Mouse (Mus musculus): ENCODE measurements around the gene Zfp598. TPM values are rescaled to one million over a fixed set of nuclear protein-coding genes. Genes with fewer than 3 reads are reported as not detected.

Gene Zfp598
- polyA plus RNA-seq, 1 experiment from 2014 or later = 20.5 TPM

DNA sequence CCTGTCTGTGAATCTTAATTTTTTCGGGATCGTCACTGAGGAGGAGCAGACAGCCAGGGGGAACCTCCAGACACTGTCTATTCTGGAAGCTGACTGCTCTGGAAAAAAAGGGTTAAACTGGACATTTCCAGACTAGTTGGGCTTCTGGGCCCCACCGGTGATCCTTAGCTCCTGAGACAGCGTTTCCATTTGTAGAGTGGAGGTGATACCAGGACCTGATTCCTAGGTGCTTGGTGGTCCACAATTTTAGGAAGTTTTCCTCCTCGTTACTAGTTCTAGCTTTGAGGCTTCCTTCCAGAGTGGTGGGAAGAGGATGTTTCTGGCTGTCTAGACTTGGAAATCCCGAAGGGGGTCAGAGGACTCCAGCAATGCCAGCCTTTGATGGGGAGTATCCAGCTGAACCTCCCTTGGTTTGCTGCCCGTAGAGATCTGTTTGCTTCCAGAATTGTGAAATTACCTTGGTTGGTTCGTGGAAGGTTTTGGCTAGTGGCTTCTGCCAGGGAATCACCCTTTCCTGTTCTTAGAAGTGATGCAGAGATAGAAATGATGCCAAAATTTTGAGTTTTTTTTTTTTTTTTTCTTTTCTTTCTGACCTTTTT lies 858 bp downstream of the Zfp598 start:
- no peaks in the 10 kb centered on the region for H3K27me3 ChIP-seq (replicated peaks)
- peak overlapping the region; percentile 88 for H3K27ac ChIP-seq (replicated peaks)
- H3K4me3 ChIP-seq (replicated peaks) = peak overlapping the region; percentile 84
- peak overlapping the region; percentile 84 for H3K4me2 ChIP-seq
- 13% methylated on average over 8 of the region's 8 CpGs for WGBS
- peak overlapping the region; percentile 93 for H3K9ac ChIP-seq (replicated peaks)
- no peaks in the 10 kb centered on the region for H3K9me3 ChIP-seq (replicated peaks)
- ATAC-seq (ENCODE audit: low FRiP score) = no peak
- H3K36me3 ChIP-seq = no peaks in the 10 kb centered on the region
- peaks cover 47% of the 10 kb centered on the region for H3K4me1 ChIP-seq

DNA sequence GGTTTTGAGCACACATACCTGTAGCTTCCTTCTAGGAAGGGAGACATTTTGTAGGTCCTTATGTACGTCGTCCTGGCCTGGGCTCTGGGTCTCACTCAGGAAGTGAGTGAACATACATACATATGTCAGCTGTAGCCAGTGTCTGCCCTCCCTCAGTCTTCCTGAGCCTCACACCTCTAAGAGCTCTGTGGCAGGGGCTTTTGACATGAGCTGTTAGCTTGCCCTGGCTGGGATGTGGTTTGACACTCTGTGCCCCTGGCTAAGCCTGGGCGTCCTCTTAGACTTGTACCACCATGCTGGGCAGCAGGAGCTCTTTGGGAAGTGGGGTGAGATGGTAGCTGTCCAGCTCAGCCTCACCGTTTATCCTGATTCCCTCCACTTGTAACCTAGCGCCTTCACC lies 1.9 kb downstream of the Zfp598 start:
- ATAC-seq (ENCODE audit: low FRiP score) = no peak
- Histone ChIP-seq H3K9ac (replicated peaks) (no peak overlapping the region), H3K27ac (replicated peaks) (no peak overlapping the region), H3K9me3 (replicated peaks) (no peaks in the 10 kb centered on the region), H3K27me3 (replicated peaks) (no peaks in the 10 kb centered on the region), H3K4me1 (peaks cover 47% of the 10 kb centered on the region), H3K4me3 (replicated peaks) (no peak overlapping the region), H3K36me3 (no peaks in the 10 kb centered on the region), H3K4me2 (peak overlapping the region; percentile 84)
- 84% methylated on average over 5 of the region's 5 CpGs for WGBS

DNA sequence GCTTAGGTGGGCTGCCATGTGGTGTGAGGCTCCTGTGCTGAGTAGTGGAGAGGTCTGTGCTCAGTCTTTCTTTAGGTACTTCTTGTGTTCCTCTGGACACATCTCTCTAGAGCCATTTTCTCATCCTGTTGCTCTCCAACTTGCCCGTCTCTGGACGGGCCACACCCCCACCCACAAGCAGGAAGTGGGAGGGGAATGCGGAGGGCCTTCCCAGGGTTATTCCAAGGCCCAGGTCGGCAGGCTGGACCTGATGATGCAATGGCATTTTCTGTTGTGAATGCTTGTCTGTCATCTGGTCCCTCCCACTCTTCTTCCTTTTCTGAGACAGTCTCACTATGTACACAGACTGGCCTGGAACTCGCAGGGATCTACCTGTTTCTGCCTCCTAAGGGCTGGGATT lies 2.7 kb downstream of the Zfp598 start:
- Histone ChIP-seq H3K9me3 (replicated peaks) (no peaks in the 10 kb centered on the region), H3K27ac (replicated peaks) (no peak overlapping the region), H3K4me1 (peaks cover 47% of the 10 kb centered on the region), H3K9ac (replicated peaks) (peak overlapping the region; percentile 34), H3K36me3 (peaks cover 7% of the 10 kb centered on the region), H3K4me3 (replicated peaks) (no peak overlapping the region), H3K27me3 (replicated peaks) (no peaks in the 10 kb centered on the region), H3K4me2 (peak overlapping the region; percentile 84)
- no peak for ATAC-seq (ENCODE audit: low FRiP score)
- 36% methylated on average over 5 of the region's 5 CpGs for WGBS

DNA sequence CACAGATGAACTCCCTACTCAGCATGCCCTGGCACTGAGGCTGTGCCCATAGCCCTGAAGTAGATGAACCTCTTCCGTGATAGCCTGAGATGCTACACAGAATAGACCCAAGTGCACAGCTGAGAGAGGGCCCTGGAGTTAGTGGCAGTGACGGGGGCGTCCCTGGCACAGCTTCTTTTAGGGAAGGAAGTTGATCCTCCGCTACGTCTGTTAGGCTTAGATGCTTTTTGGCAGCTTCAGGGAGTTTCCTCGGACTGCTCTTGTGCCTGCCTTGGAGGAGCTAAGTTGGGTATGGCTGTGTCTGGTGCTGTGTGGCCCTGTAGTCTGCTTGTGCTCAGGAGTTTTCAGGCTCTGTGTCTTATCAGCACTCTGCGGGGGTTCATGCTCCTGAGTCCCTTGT lies 4.8 kb downstream of the Zfp598 start:
- Histone ChIP-seq H3K27me3 (replicated peaks) (no peaks in the 10 kb centered on the region), H3K4me2 (no peak overlapping the region), H3K27ac (replicated peaks) (no peak overlapping the region), H3K4me3 (replicated peaks) (no peak overlapping the region), H3K9ac (replicated peaks) (no peak overlapping the region), H3K4me1 (peaks cover 39% of the 10 kb centered on the region), H3K36me3 (peaks cover 28% of the 10 kb centered on the region), H3K9me3 (replicated peaks) (no peaks in the 10 kb centered on the region)
- 91% methylated on average over 7 of the region's 7 CpGs for WGBS
- no peak for ATAC-seq (ENCODE audit: low FRiP score)

DNA sequence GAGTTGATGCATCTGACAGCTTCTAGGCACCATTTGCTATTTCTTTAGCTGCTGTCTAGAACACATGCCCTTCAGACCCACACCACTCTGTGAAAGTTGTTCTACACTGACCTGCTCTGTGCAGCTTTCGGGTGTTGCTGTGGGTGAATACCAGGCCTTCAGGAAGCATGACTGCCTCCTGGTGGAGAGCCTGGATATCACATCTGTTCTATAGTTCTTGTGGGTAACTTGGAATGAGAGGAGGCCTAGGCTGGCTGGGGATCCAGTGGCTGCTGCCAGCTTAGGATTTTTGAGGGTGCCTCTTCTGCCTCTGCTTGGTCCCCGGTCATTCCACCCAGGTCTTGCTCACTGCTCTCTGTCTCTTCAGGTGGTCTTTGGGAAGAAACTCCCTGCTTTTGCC lies 6.7 kb downstream of the Zfp598 start:
- WGBS = 68% methylated on average over 2 of the region's 2 CpGs
- peaks cover 27% of the 10 kb centered on the region for H3K4me1 ChIP-seq
- no peak overlapping the region for H3K27ac ChIP-seq (replicated peaks)
- H3K9me3 ChIP-seq (replicated peaks) = no peaks in the 10 kb centered on the region
- no peak overlapping the region for H3K4me3 ChIP-seq (replicated peaks)
- H3K36me3 ChIP-seq = peaks cover 46% of the 10 kb centered on the region
- ATAC-seq (ENCODE audit: low FRiP score) = no peak
- H3K27me3 ChIP-seq (replicated peaks) = no peaks in the 10 kb centered on the region
- no peak overlapping the region for H3K4me2 ChIP-seq
- no peak overlapping the region for H3K9ac ChIP-seq (replicated peaks)

DNA sequence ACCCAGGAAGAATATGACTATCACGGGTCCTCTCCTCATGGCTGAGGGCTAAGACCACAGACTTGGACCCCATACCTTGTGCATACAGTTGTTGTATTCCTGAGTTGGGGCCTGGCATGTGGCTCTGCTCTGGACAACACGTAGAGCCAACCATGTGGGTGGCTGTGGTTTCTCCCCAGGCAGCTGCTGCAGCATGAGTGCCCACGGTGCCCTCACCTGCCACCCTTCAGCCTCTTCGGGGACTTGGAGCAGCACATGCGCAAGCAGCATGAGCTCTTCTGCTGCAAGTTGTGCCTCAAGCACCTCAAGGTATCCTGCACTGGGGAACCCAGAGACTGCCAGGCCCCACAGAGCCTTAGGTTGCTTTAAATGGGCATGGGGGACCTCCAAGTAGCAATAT lies 7.4 kb downstream of the Zfp598 start:
- whole genome bisulfite sequencing = 93% methylated on average over 5 of the region's 5 CpGs
- H3K27me3 ChIP-seq (replicated peaks) = no peaks in the 10 kb centered on the region
- H3K4me2 ChIP-seq = no peak overlapping the region
- peaks cover 20% of the 10 kb centered on the region for H3K4me1 ChIP-seq
- no peak overlapping the region for H3K4me3 ChIP-seq (replicated peaks)
- H3K9ac ChIP-seq (replicated peaks) = no peak overlapping the region
- ATAC-seq (ENCODE audit: low FRiP score) = no peak
- no peak overlapping the region for H3K27ac ChIP-seq (replicated peaks)
- no peaks in the 10 kb centered on the region for H3K9me3 ChIP-seq (replicated peaks)
- peaks cover 53% of the 10 kb centered on the region for H3K36me3 ChIP-seq

DNA sequence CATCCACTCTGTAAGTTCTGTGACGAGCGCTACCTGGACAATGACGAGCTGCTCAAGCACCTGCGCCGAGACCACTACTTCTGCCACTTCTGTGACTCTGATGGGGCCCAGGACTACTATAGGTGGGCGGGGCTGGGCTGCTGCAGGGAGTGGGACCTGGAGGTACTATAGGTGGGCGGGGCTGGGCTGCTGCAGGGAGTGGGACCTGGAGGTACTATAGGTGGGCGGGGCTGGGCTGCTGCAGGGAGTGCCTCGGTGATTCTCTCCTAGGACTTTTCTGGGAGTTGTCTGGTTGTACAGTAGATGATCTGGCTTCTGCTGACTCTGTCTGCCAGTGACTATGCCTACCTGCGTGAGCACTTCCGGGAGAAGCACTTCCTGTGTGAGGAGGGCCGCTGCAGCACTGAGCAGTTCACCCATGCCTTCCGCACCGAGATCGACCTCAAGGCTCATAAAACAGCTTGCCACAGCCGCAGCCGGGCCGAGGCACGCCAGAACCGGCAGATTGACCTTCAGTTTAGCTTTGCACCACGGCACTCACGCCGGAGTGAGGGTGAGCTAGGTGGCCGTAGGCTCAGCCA lies 8.1 kb downstream of the Zfp598 start:
- no peak for ATAC-seq (ENCODE audit: low FRiP score)
- no peak overlapping the region for H3K9ac ChIP-seq (replicated peaks)
- H3K9me3 ChIP-seq (replicated peaks) = no peaks in the 10 kb centered on the region
- H3K4me1 ChIP-seq = peaks cover 13% of the 10 kb centered on the region
- peaks cover 60% of the 10 kb centered on the region for H3K36me3 ChIP-seq
- no peak overlapping the region for H3K4me2 ChIP-seq
- H3K27ac ChIP-seq (replicated peaks) = no peak overlapping the region
- 88% methylated on average over 24 of the region's 24 CpGs for WGBS
- H3K27me3 ChIP-seq (replicated peaks) = no peaks in the 10 kb centered on the region
- no peak overlapping the region for H3K4me3 ChIP-seq (replicated peaks)

DNA sequence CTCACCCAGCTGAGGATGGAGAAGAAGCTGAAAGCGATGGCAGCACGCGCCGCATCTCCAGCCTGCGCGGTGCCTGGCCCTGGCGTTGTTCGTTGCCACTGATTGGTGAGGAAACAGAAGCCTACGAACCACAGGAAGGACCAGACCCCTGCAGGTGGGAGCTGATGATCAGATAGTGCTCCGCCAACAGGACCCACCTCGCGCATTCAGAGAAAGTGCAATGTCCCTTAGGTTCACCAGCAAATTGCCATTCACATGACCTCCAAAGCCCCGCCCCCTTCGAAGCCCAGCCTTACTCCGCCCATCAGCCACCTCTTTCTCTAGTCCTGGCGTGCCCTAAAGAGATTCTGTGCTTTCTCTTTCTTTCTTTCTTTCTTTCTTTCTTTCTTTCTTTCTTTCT lies 17.0 kb downstream of the Zfp598 start:
- H3K4me2 ChIP-seq = peak overlapping the region; percentile 21; the same call in 1 of the 2 replicates
- no peak for ATAC-seq (ENCODE audit: low FRiP score)
- H3K4me3 ChIP-seq (replicated peaks) = no peak overlapping the region
- 32% methylated on average over 16 of the region's 16 CpGs for WGBS
- peaks cover 14% of the 10 kb centered on the region for H3K36me3 ChIP-seq
- peaks cover 19% of the 10 kb centered on the region for H3K27me3 ChIP-seq (replicated peaks)
- no peaks in the 10 kb centered on the region for H3K9me3 ChIP-seq (replicated peaks)
- peaks cover 46% of the 10 kb centered on the region for H3K4me1 ChIP-seq
- no peak overlapping the region for H3K9ac ChIP-seq (replicated peaks)
- H3K27ac ChIP-seq (replicated peaks) = no peak overlapping the region

DNA sequence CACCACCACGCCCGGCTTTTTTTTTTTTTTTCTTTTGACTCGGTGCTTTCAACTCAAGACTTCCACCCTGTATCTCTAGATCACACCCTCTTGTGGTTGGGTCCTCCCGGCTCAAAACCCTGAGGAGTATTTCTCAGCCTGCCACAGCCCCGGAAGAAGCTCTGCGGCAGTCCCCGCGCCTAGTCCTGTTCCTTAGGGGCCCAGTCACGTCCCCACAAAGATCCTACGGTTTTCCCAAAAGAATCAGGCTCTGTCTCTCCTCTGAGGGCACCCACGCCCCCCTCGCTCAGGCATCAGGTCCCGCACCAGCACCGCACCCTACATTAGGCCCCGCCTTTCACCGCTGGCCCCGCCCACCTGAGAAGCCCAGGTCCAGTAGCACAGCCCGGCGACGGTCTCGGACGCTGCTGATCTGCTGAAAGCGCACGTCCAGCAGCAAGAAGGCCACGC lies 17.7 kb downstream of the Zfp598 start:
- H3K27me3 ChIP-seq (replicated peaks) = peaks cover 19% of the 10 kb centered on the region
- H3K4me2 ChIP-seq = peak overlapping the region; percentile 64
- peaks cover 46% of the 10 kb centered on the region for H3K4me1 ChIP-seq
- H3K36me3 ChIP-seq = peaks cover 7% of the 10 kb centered on the region
- no peak for ATAC-seq (ENCODE audit: low FRiP score)
- WGBS = 3% methylated on average over 24 of the region's 25 CpGs
- H3K9ac ChIP-seq (replicated peaks) = peak overlapping the region; percentile 35
- H3K4me3 ChIP-seq (replicated peaks) = peak overlapping the region; percentile 70
- H3K9me3 ChIP-seq (replicated peaks) = no peaks in the 10 kb centered on the region
- no peak overlapping the region for H3K27ac ChIP-seq (replicated peaks)

DNA sequence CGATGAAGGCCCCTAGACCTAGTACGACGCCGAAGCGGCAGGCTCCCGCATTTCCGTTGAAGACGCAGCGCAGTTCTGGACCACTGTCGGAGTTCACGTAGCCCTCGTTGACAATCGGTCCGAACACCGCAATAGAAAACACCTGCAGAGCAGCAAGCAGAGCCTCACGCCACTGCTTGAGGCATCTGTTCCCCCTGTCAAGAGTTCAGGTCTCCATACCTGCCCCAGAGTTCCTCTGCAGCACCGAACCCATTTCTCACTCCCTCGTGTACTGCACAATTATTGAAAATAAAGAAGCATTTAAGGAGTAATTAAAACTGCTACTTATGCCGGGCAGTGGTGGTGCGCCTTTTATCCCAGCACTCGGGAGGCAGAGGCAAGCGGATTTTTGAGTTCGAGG lies 18.1 kb downstream of the Zfp598 start:
- Histone ChIP-seq H3K4me1 (peaks cover 48% of the 10 kb centered on the region), H3K27me3 (replicated peaks) (peaks cover 19% of the 10 kb centered on the region), H3K9ac (replicated peaks) (peak overlapping the region; percentile 35), H3K4me2 (peak overlapping the region; percentile 64), H3K4me3 (replicated peaks) (peak overlapping the region; percentile 70), H3K9me3 (replicated peaks) (no peaks in the 10 kb centered on the region), H3K27ac (replicated peaks) (no peak overlapping the region), H3K36me3 (peaks cover 7% of the 10 kb centered on the region)
- 20% methylated on average over 23 of the region's 23 CpGs for WGBS
- ATAC-seq (ENCODE audit: low FRiP score) = no peak

DNA sequence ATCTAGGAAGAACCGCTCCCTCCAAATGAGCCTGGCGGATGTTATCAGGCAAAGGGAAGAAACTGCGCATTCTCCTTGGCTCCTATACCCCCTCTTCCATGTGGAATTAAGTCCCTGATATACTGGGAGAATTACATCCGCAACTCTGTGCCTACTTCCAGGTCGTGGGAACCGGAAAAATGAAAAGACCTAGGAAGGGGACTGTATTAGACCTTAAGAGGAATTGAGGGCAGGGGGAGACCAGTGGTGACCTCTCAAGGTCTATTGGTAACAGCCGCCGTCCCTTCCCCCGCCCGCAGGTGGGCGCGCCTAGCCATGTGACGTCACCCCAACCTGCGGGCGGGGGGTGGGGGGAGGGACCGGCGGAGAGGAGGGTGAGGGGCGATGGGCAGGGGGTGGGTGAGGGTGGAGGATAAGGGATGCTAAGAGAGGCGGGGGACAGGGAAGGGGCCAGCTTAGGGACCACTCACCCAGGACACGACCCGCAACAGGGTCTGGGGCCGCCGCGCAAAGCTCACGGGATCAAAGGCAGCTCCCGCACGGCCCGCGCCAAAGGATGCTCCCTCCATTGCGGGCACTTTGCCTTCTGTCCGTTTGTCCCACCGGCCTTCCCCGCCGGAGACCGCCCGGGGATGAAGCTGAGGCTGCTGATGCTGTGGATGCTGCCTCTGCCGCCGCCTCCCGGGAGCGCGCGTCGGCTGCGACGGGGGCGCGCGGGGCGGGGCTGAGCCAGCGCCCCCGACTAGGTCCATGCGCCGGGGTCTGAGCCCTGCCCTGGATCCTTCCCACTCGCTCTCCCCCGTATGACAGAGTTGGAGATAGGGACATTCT lies 20.0 kb downstream of the Zfp598 start, which contains the start of gene Syngr3:
Syngr3 (minus strand) TSS at position 705 of the 831 bp plus-strand sequence.
- Histone ChIP-seq H3K27me3 (replicated peaks) (peaks cover 19% of the 10 kb centered on the region), H3K9me3 (replicated peaks) (no peaks in the 10 kb centered on the region), H3K9ac (replicated peaks) (peak within 1 kb of the TSS; percentile 86), H3K36me3 (peaks cover 13% of the 10 kb centered on the region), H3K27ac (replicated peaks) (peak within 1 kb of the TSS; percentile 93), H3K4me2 (peak within 1 kb of the TSS; percentile 64), H3K4me1 (peaks cover 58% of the 10 kb centered on the region), H3K4me3 (replicated peaks) (peak within 1 kb of the TSS; percentile 70)
- ATAC-seq (ENCODE audit: low FRiP score) = peak; percentile 77
- WGBS = under 1% methylated on average over 49 of the region's 55 CpGs

DNA sequence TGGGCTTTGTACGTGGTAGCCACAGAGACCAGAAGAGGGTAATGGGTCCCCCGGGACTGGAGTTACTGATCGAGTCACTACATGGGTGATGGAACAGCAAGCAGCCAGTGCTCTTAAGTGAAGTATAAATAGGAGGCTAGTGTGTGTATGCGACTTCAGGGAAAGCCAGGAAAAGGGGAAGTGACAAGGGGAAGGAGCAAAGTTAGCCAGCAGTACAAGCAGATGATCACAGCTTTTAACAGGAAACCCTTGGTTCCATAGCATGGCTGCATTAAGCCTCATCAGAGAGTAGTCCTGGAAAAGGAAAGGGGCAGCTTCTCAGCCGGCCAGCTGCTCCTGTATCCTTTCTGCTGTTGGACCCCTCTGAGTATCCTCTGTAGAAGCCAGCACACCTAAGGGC lies 22.9 kb downstream of the Zfp598 start:
- Histone ChIP-seq H3K4me1 (peaks cover 67% of the 10 kb centered on the region), H3K9me3 (replicated peaks) (no peaks in the 10 kb centered on the region), H3K36me3 (peaks cover 10% of the 10 kb centered on the region), H3K27me3 (replicated peaks) (peaks cover 16% of the 10 kb centered on the region), H3K27ac (replicated peaks) (no peak overlapping the region), H3K4me2 (no peak overlapping the region), H3K9ac (replicated peaks) (no peak overlapping the region), H3K4me3 (replicated peaks) (no peak overlapping the region)
- 77% methylated on average over 5 of the region's 5 CpGs for WGBS
- no peak for ATAC-seq (ENCODE audit: low FRiP score)
